Mouse (Mus musculus): ENCODE measurements around the gene Tgfb2.
A peak's percentile ranks its signal among the peaks of the same experiment; 100 is the strongest.

Tgfb2 gene

DNA sequence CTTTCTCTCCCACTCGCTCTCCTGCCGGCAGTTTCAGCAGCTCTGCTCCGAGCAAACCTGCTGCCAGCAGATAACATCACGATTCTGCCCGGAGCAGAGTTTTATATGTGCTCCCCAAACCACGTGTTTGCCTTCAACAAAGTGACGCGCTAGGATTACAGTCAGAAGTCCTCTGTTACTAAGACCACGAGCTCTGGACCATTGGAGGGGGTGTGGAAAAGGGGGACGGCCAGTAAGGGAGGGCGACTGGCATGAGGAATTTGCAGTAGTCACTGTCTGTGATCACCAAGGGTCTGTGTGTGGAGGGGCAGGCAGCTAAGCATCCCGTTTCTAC, at the start of gene Tgfb2:
Gene Tgfb2, minus strand, starts transcription at position 75 of the 334 bp plus-strand sequence.
- peak; percentile 64 for DNase-seq (ENCODE audit: low spot score)

GRCm38 (mm10) chr1:186749675-186750283, 44.0 kb upstream of the Tgfb2 start:
- DNase-seq (ENCODE audit: low spot score) = no peak

GRCm38 (mm10) chr1:186748724-186749653, 43.2 kb upstream of the Tgfb2 start, which contains the start of gene Rrp15:
TSS of gene Rrp15 (minus strand) at chr1:186749358.
- peak; percentile 96 for DNase-seq (ENCODE audit: low spot score)

DNA sequence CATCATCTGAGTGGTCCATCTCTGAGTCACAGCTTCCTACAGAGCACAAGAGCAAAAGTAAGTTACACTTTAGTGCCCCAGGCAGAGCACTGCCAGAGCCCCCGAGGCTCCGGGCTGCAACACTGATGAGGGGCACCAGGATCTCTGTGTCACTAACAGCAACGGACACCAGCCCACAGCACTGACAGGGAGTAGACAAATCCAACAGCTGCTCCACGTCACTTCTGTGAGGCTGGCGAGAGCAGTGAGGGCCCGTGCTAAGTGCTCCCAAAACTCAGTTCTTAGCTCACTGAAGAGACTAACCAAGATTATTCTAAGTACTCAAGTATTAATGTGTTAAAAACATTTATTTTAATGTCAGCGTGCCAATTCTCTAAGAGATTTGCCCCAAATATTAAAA, 34.0 kb upstream of the Tgfb2 start:
- no peak for DNase-seq (ENCODE audit: low spot score)

GRCm38 (mm10) chr1:186735537-186735936, 29.7 kb upstream of the Tgfb2 start:
- DNase-seq (ENCODE audit: low spot score) = no peak

GRCm38 (mm10) chr1:186733052-186733451, 27.3 kb upstream of the Tgfb2 start:
- DNase-seq (ENCODE audit: low spot score) = no peak

DNA sequence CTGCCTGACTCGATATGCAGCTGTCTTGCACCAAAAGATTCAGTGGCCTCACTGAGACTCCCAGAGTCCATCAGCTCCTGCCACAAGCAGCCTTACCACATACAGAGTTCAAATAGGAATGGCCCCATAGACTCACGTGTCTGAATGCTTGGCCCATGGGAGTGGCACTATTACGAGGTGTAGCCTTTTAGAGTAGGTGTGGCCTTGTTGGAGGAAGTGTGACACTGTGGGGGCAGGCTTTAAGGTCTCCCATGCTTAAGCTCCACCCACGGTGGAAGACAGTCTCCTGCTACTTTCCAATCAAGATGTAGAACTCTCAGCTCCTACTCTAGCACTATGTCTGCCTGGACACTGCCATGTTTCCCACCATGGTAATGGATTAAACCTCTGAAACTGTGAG, 23.0 kb upstream of the Tgfb2 start:
- DNase-seq (ENCODE audit: low spot score) = no peak

DNA sequence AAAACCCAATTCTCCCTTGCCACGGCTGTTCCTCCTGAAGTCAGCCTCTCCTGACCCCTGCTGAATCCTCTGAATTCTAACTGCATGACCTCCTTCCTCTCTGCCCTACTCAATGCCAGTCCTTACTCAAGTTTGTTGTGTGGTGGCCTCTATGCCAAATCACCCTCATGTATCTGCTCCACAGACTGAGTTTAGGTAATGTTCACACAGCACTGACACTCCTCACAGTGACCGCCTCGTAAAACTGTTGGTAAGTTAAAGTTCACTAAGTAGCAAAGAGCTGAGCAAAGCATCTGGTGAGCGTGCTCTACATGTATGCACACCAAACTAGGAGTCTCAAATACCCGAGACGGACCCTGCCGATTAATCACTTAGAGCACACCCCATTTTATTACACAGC, 20.3 kb upstream of the Tgfb2 start:
- DNase-seq (ENCODE audit: low spot score) = no peak

- DNase-seq (ENCODE audit: low spot score) = no peak
These were observed 16.5 kb upstream of the Tgfb2 start for GRCm38 (mm10) chr1:186722299-186722698.

DNA sequence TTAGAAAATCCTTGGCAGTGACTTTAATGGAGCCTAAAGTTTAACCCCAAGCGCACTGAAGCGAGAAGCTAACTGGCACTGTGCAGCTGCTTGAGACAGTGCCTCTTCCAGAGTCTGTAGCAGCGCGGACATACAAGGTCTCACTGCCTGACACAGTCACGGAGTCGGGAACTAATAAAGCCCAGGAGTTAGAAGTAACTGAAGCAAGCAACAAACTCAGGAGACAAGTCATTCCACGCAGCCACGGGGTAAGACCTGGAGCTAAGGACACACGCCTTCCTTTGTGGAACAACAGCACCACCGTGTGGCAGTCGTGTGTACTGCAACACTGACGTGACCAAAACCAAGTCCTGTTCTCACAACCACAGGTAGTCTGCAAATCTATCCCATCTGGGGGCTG, 16.1 kb upstream of the Tgfb2 start:
- DNase-seq (ENCODE audit: low spot score) = peak; percentile 91

DNA sequence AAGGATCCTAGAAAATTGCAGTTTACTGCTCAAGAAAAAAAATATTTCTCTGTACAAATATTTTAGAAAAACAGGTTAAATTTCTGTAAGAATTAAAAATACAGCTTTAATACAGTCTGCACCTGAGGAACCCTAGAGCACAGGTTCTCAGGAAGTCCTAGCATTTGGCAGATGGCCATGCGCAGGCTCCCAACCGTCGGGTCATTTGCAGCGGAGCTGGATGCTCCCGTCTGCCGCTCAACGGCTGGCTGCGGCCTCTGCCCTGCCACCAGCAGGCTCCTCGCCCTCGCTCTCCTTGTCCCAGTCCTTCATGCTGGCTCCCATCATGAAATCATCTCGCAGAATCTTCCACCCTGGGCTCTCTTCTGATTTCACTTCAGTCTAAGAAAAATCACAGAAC, 15.4 kb upstream of the Tgfb2 start:
- DNase-seq (ENCODE audit: low spot score) = no peak

DNA sequence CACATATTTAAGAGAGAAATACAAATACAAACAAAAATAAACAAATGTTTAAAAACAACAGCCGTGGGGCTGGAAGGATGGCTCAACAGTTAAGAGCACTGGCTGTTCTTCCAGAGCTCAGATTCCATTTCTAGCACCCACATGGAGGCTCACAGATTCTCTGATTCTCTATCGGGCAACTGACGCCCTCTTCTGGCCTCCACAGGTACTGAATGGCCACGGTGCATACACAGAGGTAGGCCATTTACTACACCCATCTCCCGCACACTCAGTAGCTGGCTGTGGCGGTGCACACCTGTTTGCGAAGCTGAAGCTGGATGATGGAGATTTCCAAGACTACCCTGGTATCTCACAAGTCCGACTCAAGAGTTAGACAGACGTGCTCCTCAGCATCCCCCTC, 13.9 kb upstream of the Tgfb2 start:
- peak; percentile 40 for DNase-seq (ENCODE audit: low spot score)

DNA sequence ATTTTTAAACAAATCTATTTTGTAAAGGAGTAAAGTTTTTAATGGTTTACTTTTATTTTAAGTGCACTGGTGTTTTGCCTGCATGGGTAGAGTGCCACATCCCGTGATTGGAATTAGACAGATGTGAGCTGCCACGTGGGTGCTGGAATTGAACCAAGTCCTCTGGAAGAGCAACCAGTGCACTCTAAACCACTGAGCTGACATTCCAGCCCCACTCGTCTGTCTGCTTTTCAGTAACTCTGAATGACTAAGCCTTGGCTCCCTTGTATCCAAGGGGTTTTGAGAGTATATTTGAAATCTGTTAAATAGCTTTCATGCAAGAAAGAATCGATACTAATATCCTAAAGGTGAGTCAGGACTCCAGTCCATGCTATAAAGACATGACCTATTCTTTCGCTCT, 13.1 kb upstream of the Tgfb2 start:
- no peak for DNase-seq (ENCODE audit: low spot score)

DNA sequence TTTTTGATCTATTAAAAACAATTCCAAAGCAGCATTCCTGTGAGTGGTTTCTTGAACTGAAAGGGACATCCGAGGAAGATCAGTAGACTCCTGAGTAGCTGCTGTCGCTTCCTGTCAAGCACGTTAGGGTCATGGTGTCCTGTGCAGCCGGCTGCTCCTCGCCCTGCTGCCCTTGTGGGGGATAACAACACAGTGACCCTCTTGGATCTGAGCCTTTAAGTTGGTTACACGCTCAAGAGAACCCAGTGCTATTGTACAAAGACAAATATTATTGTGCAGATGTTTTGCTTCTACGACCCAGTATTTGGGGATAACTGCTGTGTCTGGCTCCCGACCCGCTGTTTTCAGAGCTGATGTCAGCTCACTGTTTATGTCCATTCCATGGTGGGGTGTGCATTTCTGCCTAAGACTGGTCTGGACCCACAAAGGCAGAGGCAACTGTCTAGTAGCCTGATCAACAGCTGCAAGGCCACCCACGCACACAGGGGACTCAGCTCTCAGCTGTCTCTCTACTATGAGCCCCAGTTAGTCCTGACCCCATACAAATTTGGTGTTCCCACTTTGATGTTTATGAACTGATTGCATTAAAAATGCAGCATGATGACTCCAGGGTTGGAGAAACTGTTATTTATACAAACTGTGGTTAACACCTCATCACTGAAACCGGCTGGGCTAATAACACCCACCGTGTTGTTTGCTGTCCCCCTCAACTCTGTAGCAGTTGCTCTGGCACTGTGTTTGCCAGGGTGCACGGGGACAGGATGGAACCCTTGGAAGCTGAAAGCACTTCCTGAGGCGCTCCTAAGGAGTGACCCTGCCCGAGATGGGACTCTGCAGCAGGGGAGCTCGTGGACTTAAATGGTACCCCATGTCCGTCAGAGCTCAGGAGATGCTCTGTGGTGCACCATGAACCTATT, 9.4 kb upstream of the Tgfb2 start:
- no peak for DNase-seq (ENCODE audit: low spot score)

GRCm38 (mm10) chr1:186714215-186714614, 8.4 kb upstream of the Tgfb2 start:
- DNase-seq (ENCODE audit: low spot score) = no peak

DNA sequence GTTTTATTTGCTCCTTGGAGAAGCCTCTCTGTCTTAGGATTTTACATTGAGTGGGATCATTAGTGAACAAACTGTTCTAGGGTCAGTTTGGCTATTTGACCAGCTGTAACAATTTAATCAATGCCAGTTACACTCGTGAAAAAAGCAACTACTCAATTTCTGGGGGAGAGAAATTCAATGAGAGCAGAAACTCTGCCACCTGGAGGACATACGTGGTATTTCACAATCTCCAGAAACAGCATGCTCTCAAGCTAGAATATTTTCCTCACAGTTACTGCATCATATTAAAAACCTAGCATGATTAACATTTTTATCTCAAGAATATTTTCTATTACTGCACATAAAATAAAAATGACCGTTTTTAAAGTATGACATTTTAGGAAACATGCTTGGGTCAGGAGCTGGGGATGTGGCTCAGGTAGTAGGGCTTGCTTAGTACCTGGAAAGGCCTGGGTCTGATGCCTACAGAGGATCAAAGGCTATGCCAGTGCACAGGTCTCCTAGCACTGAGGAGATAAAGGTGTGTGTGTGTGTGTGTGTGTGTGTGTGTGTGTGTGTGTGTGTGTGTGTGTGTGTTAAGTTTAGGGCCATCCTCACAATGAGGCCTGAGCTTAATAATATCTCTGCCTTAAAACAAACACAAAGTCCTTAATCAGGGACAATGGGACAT, 7.1 kb upstream of the Tgfb2 start:
- DNase-seq (ENCODE audit: low spot score) = peak; percentile 78

DNA sequence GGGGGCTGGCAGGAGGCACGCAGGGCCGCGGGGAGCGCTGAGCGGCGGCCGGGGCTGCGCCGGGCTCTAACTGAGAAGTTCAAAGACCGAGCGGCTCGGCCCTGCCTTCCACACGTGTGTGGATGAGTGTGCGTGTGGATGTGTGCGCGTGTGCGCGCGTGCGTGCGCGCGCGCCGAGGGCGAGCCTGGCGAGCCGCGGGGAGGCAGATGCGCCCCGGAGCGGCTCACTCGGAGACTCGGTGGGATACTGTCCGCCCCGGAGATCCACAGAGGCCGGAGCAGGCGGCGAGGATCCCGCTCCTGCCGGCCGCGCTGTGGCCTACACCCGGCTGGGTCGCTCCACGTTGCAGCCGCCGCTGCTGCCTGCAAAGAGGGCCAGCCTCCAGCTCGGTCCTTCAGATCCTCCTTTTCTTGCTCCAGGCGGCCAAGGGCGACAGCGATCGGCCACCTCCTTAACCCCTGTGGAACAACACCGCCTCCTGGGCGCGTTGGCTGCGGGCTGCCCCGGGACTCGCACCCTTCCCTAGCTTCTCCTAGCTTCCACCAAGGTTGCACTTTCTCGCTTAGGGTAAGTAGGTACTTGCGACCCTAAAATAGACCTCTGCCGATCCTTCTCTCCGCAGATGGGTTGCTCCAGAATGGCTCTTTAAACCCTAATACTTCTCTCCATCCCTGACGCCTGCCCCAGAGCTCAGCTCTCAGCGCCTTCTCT, 430 bp downstream of the Tgfb2 start:
- DNase-seq (ENCODE audit: low spot score) = peak; percentile 78

- peak; percentile 64 for DNase-seq (ENCODE audit: low spot score)
These were observed 1.6 kb downstream of the Tgfb2 start for GRCm38 (mm10) chr1:186703980-186704701.

GRCm38 (mm10) chr1:186703256-186703979, 2.4 kb downstream of the Tgfb2 start:
- DNase-seq (ENCODE audit: low spot score) = peak; percentile 50
